Mouse (Mus musculus) liver, postnatal 0 days (tissue): ENCODE results near the gene Ppef2.

Experiments used
- CTCF ChIP-seq: sonication (generic); IDR thresholded peaks from 2 replicates; pipeline ENCODE4 v1.5.1; 2016; ENCODE audit warnings: antibody characterized with exemption, low read depth
- EP300 ChIP-seq: IDR thresholded peaks from 2 replicates; pipeline ENCODE4 v1.6.1; 2016; ENCODE audit warnings: antibody characterized with exemption, low read depth, mild to moderate bottlenecking

GRCm38 (mm10) chr5:92196895-92197811 is 58.9 kb downstream of the Ppef2 start:
- TF ChIP-seq CTCF (no peak), EP300 (no peak)
